Mouse (Mus musculus): ENCODE results near the gene Ubash3b. TPM values are rescaled to one million over a fixed set of nuclear protein-coding genes. Genes with fewer than 3 reads are reported as not detected.

The Ubash3b gene
- total RNA-seq (2014; fragmentation: Nextera tagmentation) (5.9 and 8.3 TPM in 2 replicates), total RNA-seq (2017) (6.5 and 7.2 TPM in 2 replicates)

- ATAC-seq (replicated peaks; ENCODE audit: poor library complexity, severe bottlenecking): peak; percentile 73
Observed at GRCm38 (mm10) chr9:41161413-41161812, at the start of gene Ubash3b. TSS of gene Ubash3b (minus strand) at chr9:41161697.

- peak; percentile 98 for ATAC-seq (replicated peaks; ENCODE audit: poor library complexity, severe bottlenecking)
Observed at GRCm38 (mm10) chr9:41207130-41208104, 45.9 kb upstream of the Ubash3b start.

DNA sequence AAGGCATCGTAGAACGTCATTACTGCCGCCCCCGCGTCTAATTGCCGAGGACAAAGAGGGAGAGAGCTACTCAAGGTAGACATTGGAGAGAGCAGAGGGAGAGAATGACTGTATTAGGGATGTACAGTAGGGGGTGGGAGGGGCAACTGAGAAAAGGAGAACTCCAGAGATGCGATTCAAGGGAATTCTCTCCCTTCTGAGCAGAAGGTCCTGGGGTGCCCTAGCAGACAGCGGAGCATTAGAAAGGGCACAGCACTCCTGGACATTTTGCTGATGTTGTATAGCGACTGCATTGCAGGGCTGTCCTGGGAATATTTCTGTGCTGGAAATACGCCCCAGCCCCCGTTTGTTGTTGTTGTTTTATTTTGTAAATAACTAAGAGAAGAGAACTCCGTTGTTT lies 45.2 kb upstream of the Ubash3b start:
- no peak for ATAC-seq (replicated peaks; ENCODE audit: poor library complexity, severe bottlenecking)

DNA sequence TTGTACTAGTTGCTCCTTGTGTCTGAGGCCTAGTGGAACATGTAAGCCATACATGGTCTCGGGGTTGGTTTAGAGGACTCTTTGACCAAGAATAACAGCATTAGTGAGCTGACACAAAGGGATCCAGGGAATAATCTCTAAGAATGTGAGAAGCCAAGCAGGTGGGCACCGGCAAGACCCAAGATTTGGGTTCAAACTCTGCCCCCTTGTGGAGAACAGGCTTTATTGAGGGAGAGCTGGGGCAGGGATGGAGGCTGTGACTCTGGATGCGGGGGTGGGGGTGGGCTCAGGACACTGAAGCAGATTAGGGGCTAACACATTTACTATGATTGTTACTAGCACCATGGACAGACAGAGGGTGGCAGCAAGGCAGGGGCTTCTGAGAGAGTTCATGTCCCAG lies 43.8 kb upstream of the Ubash3b start:
- ATAC-seq (replicated peaks; ENCODE audit: poor library complexity, severe bottlenecking): no peak

- no peak for ATAC-seq (replicated peaks; ENCODE audit: poor library complexity, severe bottlenecking)
Observed at GRCm38 (mm10) chr9:41199456-41200252, 38.2 kb upstream of the Ubash3b start.

DNA sequence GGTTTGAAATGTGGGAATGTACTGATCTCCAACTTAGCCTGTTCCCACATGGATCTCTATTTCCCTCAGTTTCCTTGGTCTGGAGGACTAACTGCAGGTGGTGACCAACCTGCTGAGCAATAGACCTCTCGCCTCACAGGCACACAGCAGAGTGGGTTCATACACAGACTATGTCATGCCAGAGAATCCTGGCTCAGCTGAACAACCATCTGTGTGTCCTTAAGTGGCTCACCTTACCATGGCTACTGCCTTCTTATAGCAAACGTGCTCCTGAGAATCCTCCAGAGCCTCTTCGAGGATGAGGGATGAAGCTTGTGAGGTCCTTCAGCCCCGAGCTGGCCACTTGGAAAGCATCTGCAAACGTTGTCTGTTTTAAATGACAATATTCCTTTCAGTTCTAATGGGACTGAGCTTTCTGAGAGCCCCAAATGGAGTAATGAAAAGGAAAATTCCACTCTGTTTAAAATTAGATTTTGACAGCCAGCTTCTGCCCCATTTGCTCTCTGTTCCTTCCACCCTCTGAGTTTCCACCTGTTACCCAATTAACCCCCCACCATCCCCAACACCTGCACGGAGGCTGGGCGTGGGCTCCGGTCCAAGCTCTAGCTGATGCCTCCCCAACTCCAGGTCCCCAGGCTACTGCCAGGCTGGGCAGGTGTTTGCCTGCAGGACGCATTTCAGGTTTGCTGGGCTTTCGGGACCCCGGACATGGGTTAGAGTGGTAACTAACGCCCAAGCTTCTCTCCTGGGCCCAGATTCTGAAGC lies 37.2 kb upstream of the Ubash3b start:
- ATAC-seq (replicated peaks; ENCODE audit: poor library complexity, severe bottlenecking): no peak

- no peak for ATAC-seq (replicated peaks; ENCODE audit: poor library complexity, severe bottlenecking)
Observed at GRCm38 (mm10) chr9:41195742-41196311, 34.3 kb upstream of the Ubash3b start.

GRCm38 (mm10) chr9:41191651-41192210 lies 30.2 kb upstream of the Ubash3b start:
- no peak for ATAC-seq (replicated peaks; ENCODE audit: poor library complexity, severe bottlenecking)

DNA sequence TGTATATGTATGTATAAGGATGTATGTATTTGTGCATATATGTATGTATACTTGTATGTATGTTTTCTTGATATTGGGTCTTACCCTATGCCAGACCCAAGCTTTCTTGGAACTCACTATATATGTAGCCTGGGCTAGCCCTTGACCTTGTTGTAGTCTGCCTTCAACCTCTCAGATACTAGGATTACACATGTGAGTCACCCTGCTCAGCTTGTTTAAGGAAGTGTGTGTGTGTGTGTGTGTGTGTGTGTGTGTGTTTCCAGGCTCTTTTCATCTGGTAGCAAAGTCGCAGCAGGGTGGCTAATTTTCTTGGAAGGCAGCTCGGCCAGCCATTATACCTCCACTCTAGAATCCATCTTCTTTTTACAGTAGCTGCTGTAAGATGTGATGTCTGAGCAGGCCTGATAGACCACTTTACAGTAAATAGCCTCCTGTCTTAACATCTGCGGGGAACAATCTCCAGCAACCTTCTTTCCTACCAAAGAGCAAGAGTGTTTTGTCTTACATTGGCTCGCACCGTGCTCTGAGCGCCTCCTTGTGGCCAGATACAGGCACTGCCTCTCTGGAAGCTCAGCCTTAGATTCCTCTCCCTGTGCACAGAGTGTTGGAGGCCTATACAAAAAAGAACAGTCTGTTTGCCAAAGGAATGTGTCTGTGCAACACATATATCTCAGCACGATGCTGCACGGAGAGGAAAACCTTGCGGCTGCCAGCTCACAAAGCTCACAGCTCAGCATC lies 29.4 kb upstream of the Ubash3b start:
- peak; percentile 78 for ATAC-seq (replicated peaks; ENCODE audit: poor library complexity, severe bottlenecking)

DNA sequence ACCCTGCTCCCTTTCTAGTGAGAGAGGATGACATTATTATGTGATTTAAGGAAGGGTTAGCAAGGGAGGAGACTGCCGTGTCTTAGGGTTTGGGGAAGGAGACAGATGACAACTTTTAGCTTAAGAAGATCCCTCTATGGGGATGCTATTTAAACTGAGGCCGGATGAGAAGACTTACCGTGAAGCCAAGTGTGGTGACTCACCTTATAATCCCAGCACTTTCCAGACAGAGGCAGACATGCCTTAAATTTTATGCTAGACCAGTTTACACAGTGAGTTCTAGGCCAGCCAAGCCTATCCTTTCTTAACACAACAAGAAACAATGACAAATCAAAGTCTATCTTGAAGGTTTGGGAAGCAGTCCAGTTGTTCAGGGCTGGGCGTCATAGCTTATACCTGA lies 26.4 kb upstream of the Ubash3b start:
- no peak for ATAC-seq (replicated peaks; ENCODE audit: poor library complexity, severe bottlenecking)

DNA sequence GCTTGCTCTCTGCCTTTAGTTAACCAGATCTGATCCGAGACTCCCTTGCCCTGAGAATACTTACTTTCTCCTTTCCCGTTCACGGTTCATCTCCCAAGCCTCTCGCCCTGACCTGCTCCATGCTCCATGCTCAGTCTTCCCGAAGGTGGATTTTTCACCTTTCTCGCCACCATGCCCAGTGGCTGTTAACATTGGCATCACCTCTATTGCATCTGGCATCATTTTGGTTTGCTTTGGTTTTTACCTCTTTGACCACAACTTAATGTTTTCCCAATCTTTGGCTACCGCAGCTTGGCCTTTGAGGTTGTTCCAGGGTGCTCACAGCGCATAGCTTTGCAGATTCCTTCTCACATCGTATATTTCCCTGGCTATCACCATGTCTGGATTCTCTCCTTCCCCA lies 26.0 kb upstream of the Ubash3b start:
- ATAC-seq (replicated peaks; ENCODE audit: poor library complexity, severe bottlenecking): no peak

- ATAC-seq (replicated peaks; ENCODE audit: poor library complexity, severe bottlenecking): no peak; the same call in 1 of the 2 replicates
Observed at GRCm38 (mm10) chr9:41185331-41185730, 23.8 kb upstream of the Ubash3b start.

- peak; percentile 64 for ATAC-seq (replicated peaks; ENCODE audit: poor library complexity, severe bottlenecking)
Observed at GRCm38 (mm10) chr9:41182550-41182949, 21.1 kb upstream of the Ubash3b start.

DNA sequence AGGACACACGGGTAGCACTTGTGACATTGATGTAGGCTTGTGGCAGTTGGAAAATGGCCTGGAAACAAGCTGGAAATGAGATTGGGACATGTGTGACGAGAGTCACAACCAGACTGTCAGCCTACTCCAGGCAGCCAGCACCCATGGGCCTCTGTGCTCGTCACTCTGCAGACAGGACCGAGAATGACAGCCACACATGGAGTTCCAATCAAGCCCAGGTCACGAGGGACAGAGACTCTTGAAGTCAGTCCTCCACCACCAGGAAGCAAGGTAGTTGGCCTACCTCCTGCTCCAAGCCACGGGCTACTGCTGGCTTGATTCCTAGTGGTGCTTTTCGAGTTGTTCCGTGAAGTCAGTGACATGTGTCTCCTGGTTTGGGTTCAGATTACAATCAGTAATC lies 20.3 kb upstream of the Ubash3b start:
- no peak for ATAC-seq (replicated peaks; ENCODE audit: poor library complexity, severe bottlenecking)

DNA sequence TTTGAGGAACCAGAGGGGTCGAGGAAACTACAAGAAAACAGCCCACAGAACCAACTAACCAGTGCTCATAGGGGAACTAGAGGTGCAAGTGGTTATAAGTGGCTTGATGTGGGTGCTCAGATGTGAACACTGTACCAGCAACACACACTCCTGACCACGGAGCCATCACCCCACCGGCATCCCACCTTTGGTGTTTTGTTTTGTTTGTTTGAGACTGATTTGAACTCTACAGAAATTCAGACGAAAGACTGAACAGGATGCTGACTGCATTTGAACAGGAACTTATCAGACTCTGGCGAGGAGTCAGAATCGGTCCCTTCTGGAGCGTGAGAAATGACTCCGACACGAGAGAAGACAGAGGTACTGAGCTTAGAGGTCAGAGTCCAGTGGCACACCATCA lies 19.9 kb upstream of the Ubash3b start:
- ATAC-seq (replicated peaks; ENCODE audit: poor library complexity, severe bottlenecking): no peak

DNA sequence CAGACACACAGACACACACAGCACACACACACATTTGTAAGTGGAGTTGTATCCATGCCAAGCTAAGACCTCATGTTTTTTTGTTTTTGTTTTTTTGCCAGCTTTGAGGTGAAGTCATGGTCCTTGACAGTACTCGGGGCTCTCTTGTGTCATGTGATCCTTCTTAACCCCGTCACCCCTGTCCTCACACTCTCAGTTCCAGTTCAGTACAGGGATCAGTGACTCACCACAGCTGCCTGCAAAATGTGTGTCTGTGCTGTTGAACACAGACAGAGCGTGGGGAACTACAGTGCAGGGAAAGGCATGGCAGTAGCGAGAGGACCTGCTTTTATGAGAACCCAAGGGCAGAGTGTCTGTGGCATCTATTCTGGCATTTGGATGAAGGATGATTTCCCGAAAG lies 17.6 kb upstream of the Ubash3b start:
- ATAC-seq (replicated peaks; ENCODE audit: poor library complexity, severe bottlenecking): peak; percentile 45

GRCm38 (mm10) chr9:41173158-41173557 lies 11.7 kb upstream of the Ubash3b start:
- ATAC-seq (replicated peaks; ENCODE audit: poor library complexity, severe bottlenecking): no peak

GRCm38 (mm10) chr9:41172426-41172825 lies 10.9 kb upstream of the Ubash3b start:
- no peak for ATAC-seq (replicated peaks; ENCODE audit: poor library complexity, severe bottlenecking)

DNA sequence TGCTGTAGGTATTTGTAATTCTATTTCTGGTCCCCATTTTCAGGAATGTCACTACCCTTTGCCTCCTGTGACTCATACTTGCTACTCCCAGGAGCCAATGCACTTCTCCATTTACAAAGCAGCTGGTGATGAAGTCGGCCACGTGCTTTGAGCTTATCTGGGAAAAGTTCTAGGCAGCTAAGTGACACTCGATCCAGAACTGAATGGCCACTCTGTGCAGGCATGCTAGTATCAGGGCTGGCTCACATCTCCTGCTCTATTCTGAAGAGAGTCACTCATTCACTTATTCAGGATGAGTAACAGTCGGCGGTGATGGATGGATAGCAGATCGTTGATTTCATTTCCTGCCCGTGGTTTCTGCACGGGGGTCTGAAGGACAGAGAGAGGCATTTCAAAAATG lies 8.5 kb upstream of the Ubash3b start:
- ATAC-seq (replicated peaks; ENCODE audit: poor library complexity, severe bottlenecking): peak; percentile 41
